Mouse (Mus musculus) ES-Bruce4 (cell line): ENCODE measurements around the gene Gpr132. TPM values are rescaled to one million over a fixed set of nuclear protein-coding genes. Genes with fewer than 3 reads are reported as not detected.

Source experiments
- H3K27ac ChIP-seq: 2 replicates; pipeline ENCODE4 v1.5.1; 2012; ENCODE audit warnings: low read length, inconsistent platforms; ENCODE audit not compliant: insufficient read depth
- H3K27me3 ChIP-seq: 2 replicates; pipeline ENCODE4 v1.6.1; 2012; ENCODE audit warnings: mild to moderate bottlenecking, low read length, inconsistent platforms; ENCODE audit not compliant: control insufficient read depth, poor library complexity, insufficient read depth, severe bottlenecking
- H3K36me3 ChIP-seq: 2 replicates; pipeline ENCODE4 v1.6.1; 2012; ENCODE audit warnings: inconsistent platforms, mild to moderate bottlenecking, low read length, moderate library complexity; ENCODE audit not compliant: control insufficient read depth, poor library complexity, insufficient read depth, severe bottlenecking
- H3K4me1 ChIP-seq: one replicate; pipeline ENCODE4 v1.8.1; 2011; ENCODE audit warnings: low read length; ENCODE audit not compliant: control insufficient read depth, insufficient read depth
- H3K4me3 ChIP-seq: 2 replicates; pipeline ENCODE4 v1.5.1; 2011; ENCODE audit warnings: low read depth, mild to moderate bottlenecking, low read length
- H3K9ac ChIP-seq: 2 replicates; pipeline ENCODE4 v1.6.1; 2012; ENCODE audit warnings: low read depth, mild to moderate bottlenecking, inconsistent platforms; ENCODE audit not compliant: poor library complexity, severe bottlenecking
- H3K9me3 ChIP-seq: replicated peaks from 2 replicates; pipeline ENCODE4 v1.6.1; 2012; ENCODE audit warnings: mild to moderate bottlenecking, low read length, inconsistent platforms; ENCODE audit not compliant: control insufficient read depth, poor library complexity, insufficient read depth, severe bottlenecking
- CTCF ChIP-seq: IDR thresholded peaks from one replicate; pipeline ENCODE4 v1.8.1; 2011; ENCODE audit warnings: low read depth, low read length
- EP300 ChIP-seq: IDR thresholded peaks from 2 replicates; pipeline ENCODE4 v1.6.1; 2011; ENCODE audit warnings: low read depth, low read length; ENCODE audit not compliant: insufficient read depth
- POLR2A ChIP-seq: IDR thresholded peaks from one replicate; pipeline ENCODE4 v1.8.1; 2011; ENCODE audit warnings: low read length; ENCODE audit not compliant: insufficient read depth
- polyA plus RNA-seq: library from polyadenylated mRNA; stranded (reverse); fragments of >200 nt; gene quantifications from 2 replicates; pipeline ENCODE4 v1.2.4, GENCODE M21; 2011; ENCODE audit warnings: low read depth; ENCODE audit not compliant: missing spikeins, insufficient read depth, insufficient read length

The Gpr132 gene
- polyA plus RNA-seq, 1 experiment, result 0.64 TPM

GRCm38 (mm10) chr12:112808212-112808586 lies 59.8 kb downstream of the Gpr132 start:
- TF ChIP-seq EP300 (no peak), POLR2A (no peak), CTCF (no peak)
- Histone ChIP-seq H3K4me1 (no peaks in the 10 kb centered on the region), H3K9ac (no peak overlapping the region), H3K27me3 (no peaks in the 10 kb centered on the region), H3K36me3 (no peaks in the 10 kb centered on the region), H3K9me3 (no peaks in the 10 kb centered on the region), H3K4me3 (peak overlapping the region; percentile 65), H3K27ac (no peak overlapping the region)

DNA sequence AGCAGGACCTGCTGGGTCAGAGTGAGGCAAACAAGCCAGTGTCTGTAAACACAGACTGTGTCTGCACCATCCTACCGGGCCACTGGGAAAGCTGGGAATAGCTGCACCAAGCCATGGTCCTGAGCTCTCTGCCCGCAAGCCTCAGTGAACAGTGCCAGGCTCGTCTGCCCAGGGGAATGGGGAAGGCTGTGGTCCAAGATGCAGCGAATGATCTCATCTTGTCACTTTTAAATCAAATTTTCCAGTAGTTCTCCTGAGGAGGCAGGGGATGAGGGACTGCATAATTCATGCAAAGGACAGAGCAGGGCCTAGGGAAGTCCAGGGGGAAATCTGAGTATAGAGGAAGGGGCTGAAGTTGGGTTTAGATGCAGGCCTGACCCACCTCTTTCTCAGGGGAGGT lies 60.2 kb downstream of the Gpr132 start:
- H3K36me3 ChIP-seq, result no peaks in the 10 kb centered on the region
- H3K4me3 ChIP-seq, result no peak overlapping the region
- no peak overlapping the region for H3K27ac ChIP-seq
- H3K9ac ChIP-seq, result no peak overlapping the region
- TF ChIP-seq CTCF (no peak), EP300 (no peak), POLR2A (no peak)
- no peaks in the 10 kb centered on the region for H3K9me3 ChIP-seq
- H3K27me3 ChIP-seq, result no peaks in the 10 kb centered on the region
- H3K4me1 ChIP-seq, result no peaks in the 10 kb centered on the region

DNA sequence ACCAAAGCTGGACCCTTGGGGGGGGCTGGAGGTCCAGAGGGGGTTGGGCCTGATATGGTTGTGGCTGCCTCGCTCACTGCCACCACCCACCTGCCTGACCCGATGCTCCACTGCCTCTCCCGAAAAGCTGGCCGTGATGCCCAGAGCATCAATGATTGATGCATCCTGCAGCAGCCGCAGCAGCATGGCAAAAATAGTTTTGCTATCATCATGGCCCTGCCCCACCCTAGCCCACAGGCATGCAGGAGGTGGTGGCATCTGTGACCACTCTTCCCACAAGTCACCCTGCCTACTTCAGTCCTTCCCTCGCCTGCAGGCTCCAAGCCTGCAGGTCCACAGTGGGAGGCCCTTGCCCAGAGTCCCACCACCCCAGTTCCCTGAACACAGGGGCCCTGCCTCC lies 62.0 kb downstream of the Gpr132 start:
- no peak for TF ChIP-seq CTCF
- no peak for TF ChIP-seq EP300
- TF ChIP-seq POLR2A, result no peak
- no peak overlapping the region for H3K9ac ChIP-seq
- no peak overlapping the region for H3K4me3 ChIP-seq
- no peaks in the 10 kb centered on the region for H3K36me3 ChIP-seq
- H3K4me1 ChIP-seq, result no peaks in the 10 kb centered on the region
- H3K27me3 ChIP-seq, result no peaks in the 10 kb centered on the region
- no peak overlapping the region for H3K27ac ChIP-seq
- no peaks in the 10 kb centered on the region for H3K9me3 ChIP-seq

- Histone ChIP-seq H3K4me1 (no peaks in the 10 kb centered on the region), H3K9ac (no peak overlapping the region), H3K27me3 (no peaks in the 10 kb centered on the region), H3K4me3 (no peak overlapping the region), H3K27ac (no peak overlapping the region), H3K36me3 (no peaks in the 10 kb centered on the region), H3K9me3 (no peaks in the 10 kb centered on the region)
- TF ChIP-seq POLR2A, result no peak
- no peak for TF ChIP-seq CTCF
- TF ChIP-seq EP300, result no peak
Observed at GRCm38 (mm10) chr12:112804046-112804445, 64.0 kb downstream of the Gpr132 start.

DNA sequence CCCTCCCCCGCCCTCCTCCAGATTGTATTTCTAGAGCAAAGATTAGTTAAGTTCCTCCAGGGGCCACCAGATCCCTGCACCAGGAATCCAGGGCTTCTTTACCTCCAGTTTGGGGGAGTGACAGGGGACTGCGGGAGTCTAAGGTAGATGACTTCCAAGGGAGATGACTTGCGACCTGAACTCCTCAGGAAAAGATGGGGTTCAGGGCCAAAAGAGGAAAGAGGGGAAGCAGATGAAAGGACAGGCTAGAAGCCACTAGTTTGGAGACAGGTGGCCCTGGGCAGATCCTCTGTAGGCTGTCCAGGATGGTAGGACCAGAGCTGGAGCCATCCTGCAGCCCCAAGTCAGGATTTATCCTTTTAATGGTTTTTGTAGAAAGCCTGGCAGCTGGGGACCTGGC lies 65.1 kb downstream of the Gpr132 start:
- Histone ChIP-seq H3K27me3 (no peaks in the 10 kb centered on the region), H3K9ac (no peak overlapping the region), H3K4me3 (no peak overlapping the region), H3K4me1 (no peaks in the 10 kb centered on the region), H3K36me3 (no peaks in the 10 kb centered on the region), H3K27ac (no peak overlapping the region), H3K9me3 (no peaks in the 10 kb centered on the region)
- TF ChIP-seq CTCF (no peak), POLR2A (no peak), EP300 (no peak)

- Histone ChIP-seq H3K36me3 (no peaks in the 10 kb centered on the region), H3K4me1 (peaks cover 3% of the 10 kb centered on the region), H3K27ac (no peak within 1 kb of the TSS), H3K4me3 (peak within 1 kb of the TSS; percentile 77), H3K9me3 (no peaks in the 10 kb centered on the region), H3K9ac (peak within 1 kb of the TSS; percentile 65), H3K27me3 (no peaks in the 10 kb centered on the region)
- peak; percentile 78 for TF ChIP-seq POLR2A
- TF ChIP-seq CTCF, result no peak
- no peak for TF ChIP-seq EP300
Observed at GRCm38 (mm10) chr12:112801864-112802846, 65.9 kb downstream of the Gpr132 start, which contains the start of gene Ahnak2. Gene Ahnak2, minus strand, starts transcription at chr12:112802657.

Other genes with a start within 250 kb of the Gpr132 start
- gene Adssl1, start 248.2 kb downstream of the Gpr132 start, polyA plus RNA-seq, result 6.6 and 8.7 TPM in 2 replicates
- 103 and 104 TPM in 2 replicates for gene Siva1, start 223.5 kb downstream of the Gpr132 start, polyA plus RNA-seq
- 70.4 and 78.0 TPM in 2 replicates for gene Akt1, start 193.3 kb downstream of the Gpr132 start, polyA plus RNA-seq
- 2.2 and 5.0 TPM in 2 replicates for gene Zbtb42, start 189.4 kb downstream of the Gpr132 start, polyA plus RNA-seq
- gene Cep170b, start 147.8 kb downstream of the Gpr132 start, polyA plus RNA-seq, result 102 and 104 TPM in 2 replicates
- 0.90 and 1.1 TPM in 2 replicates for gene Pld4, start 107.6 kb downstream of the Gpr132 start, polyA plus RNA-seq
- gene Ahnak2, start 65.6 kb downstream of the Gpr132 start, polyA plus RNA-seq, result 25.8 and 28.6 TPM in 2 replicates
- gene Clba1, start 59.3 kb downstream of the Gpr132 start, polyA plus RNA-seq, result 4.9 and 7.6 TPM in 2 replicates
- 58.9 and 59.1 TPM in 2 replicates for gene Cdca4, start 38.8 kb downstream of the Gpr132 start, polyA plus RNA-seq
- gene Jag2, start 61.5 kb upstream of the Gpr132 start, polyA plus RNA-seq, result 47.6 and 50.9 TPM in 2 replicates
- 47.5 and 48.8 TPM in 2 replicates for gene Nudt14, start 73.9 kb upstream of the Gpr132 start, polyA plus RNA-seq
- 10.4 and 11.0 TPM in 2 replicates for gene Btbd6, start 108.3 kb upstream of the Gpr132 start, polyA plus RNA-seq
- 24.5 and 24.7 TPM in 2 replicates for gene Brf1, start 132.5 kb upstream of the Gpr132 start, polyA plus RNA-seq
- gene Pacs2, start 146.3 kb upstream of the Gpr132 start, polyA plus RNA-seq, result 20.7 and 23.8 TPM in 2 replicates
- not detected in 2 replicates for gene Tex22, start 206.3 kb upstream of the Gpr132 start, polyA plus RNA-seq
- gene Mta1, start 230.1 kb upstream of the Gpr132 start, polyA plus RNA-seq, result 100 and 108 TPM in 2 replicates